Mouse (Mus musculus) retina, postnatal 1 day (tissue): ENCODE data around the gene Acap1.
"Not testable (repeated sequence)": the region's sequence is repeated elsewhere in the genome, so short reads cannot be mapped to it uniquely, and the experiment has no call there.

Source experiments
- DNase-seq: peaks from one replicate; pipeline ENCODE4 v3.0.0-alpha.2; 2012

The Acap1 gene

DNA sequence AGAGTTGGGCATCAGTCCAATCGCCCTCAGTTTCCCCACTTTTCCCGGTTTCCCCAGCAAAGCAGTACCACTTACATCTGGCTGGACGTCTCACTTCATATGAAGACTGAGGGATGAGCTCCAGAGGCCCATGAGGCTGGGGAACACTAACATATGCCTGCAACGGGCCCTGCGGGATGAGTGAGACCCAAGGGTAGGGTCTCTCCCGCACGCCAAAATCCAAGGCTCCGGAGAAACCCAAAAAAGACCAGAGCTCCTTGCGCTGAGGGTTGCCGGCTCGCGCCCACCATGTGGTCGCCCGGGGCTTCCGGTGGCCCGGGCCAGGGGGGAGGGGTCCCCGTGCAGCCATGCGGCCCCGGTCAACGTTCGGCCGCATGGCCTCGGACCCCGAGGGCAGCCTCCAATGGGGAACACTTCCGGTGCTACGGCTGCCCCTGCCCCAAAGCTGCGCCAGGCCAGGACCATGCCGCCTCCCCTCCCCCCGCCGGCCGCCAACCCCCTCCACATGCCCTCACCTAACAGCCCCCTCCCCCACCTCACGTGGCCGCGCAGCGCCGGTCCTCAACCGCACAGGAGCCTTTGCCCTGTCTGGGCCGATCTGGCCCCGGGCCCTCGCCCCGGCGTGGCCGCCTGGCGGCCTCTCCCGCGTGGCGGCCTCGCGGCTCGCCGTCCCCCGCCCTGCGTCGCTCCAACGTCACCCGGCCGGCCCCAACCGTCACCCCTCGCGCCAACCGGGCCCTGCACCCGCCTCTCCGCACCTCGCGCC is 25.1 kb upstream of the Acap1 start:
- peak; percentile 8 for DNase-seq

DNA sequence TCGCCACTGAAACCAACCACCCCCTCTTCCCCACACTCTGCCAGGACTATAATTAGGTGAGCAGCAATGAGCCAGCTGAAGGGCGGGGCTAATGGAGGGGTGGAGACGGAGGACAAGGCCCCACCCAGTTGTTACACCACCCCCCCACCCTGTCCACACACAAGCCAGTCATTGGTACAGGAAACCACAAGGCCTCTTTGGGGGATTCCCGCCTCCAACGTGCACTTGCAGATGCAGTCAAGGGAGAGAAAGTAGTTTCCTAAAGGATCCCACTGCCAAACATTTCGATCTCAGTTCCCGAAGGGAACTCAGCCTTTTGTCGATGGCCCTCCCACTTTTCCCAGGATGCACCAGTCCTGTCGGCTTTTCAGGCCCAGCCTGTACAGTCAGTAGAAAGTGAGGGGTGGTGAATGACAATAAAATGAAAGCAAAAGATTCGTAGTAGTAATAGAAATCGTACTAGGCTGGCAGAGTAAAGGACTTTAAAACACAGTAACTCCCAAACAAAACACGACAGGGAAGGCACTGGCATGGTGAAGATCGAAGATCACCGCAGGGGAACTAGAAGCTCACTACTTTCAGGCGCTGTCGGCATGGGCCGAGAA is 24.4 kb upstream of the Acap1 start:
- DNase-seq: peak; percentile 85

DNA sequence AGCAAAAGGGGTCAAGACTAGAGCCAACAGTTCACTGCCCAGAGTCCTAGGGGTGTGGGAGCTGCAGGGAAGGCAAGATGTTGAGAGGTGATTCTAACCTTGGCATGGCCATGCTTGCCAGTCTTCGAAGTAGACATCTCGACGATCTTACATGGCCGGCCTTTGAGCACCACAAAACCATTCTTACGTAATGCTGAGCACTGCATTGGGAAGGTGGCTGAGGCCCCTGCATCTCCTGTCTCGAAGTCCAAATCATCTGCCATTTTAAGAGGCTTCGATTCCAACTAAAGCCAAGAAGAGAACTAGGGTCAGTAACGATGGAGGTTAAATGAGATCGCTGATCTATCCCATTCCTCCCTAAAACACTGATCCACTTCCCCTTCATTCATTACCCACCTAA is 23.7 kb upstream of the Acap1 start:
- no peak for DNase-seq

DNA sequence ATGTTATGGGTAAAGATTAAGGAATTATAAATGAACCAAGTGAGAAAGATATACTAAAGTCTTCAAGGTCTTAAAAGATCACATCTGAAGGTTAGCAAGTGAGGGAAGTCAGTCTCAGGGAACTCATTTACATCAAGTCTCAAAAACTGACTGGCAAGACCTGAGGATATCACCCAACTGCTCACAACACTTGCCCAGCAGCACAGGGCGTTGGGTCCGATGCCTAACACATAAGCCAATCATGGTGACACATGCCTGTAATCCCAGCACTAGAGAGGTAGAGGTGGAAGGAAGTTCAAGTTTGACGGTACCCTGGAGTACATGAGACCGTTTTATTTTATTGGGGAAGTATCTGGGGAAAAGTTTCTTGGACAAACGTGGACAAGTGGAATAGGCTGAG is 22.8 kb upstream of the Acap1 start:
- no peak for DNase-seq

DNA sequence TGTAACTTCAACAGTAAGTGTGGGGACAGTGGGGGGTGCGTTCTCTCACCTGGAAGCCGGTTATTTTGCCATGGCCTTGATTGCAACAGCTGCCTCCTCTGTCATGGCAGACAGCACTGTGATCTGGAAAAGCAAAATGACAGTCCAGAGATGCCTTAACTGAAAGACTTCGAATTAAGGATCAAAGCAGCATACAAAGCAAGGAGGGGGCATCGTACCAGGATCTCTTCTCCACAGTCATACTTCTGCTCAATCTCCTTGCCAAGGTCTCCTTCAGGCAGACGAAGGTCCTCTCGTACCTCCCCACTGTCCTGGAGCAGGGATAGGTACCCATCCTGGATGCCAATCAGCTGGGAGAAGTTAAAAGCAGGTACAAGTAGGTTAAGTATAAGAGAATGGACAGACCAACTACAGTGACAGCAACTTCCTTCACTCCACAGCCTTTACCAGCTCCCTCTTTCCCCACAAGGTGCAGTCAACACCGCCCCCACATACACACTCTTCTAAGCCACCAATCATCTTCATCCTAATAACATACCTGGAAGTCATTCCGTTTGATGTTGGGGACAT is 22.1 kb upstream of the Acap1 start:
- no peak for DNase-seq

DNA sequence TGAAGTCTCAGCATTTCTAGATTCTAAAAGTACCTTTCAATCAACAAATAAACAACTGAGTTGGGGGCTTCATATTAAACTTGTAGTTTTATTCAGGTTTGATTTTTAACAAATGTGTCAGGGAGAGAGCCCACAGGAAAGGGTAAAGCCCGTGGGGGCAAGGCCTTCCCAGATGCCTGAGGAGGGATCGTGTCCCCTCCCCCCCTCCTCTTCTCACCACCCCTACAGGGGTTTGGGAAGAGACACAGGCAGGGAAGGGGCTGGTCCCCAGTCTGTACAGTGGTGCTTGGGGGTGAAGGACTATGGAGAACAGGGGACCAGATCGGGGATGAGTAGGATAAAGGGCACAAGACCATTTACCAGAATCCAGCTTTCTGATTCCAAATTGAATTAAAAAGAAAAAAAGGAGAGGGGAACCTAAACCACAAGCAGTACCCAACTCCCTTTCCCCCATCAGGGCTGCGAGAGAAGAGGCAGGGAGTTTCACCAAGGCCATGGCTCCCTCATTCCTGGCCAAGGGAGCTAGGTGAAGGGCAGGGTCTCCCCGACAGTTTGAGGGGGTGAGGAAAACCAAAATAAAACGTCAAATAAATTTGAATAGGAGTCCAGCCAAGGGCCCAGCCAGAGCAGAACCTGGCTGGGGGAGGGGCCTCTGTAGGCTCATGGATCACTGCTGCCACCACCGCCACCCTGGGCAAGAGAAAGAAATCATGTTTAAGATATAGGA is 21.5 kb upstream of the Acap1 start:
- not testable (repeated sequence) for DNase-seq

DNA sequence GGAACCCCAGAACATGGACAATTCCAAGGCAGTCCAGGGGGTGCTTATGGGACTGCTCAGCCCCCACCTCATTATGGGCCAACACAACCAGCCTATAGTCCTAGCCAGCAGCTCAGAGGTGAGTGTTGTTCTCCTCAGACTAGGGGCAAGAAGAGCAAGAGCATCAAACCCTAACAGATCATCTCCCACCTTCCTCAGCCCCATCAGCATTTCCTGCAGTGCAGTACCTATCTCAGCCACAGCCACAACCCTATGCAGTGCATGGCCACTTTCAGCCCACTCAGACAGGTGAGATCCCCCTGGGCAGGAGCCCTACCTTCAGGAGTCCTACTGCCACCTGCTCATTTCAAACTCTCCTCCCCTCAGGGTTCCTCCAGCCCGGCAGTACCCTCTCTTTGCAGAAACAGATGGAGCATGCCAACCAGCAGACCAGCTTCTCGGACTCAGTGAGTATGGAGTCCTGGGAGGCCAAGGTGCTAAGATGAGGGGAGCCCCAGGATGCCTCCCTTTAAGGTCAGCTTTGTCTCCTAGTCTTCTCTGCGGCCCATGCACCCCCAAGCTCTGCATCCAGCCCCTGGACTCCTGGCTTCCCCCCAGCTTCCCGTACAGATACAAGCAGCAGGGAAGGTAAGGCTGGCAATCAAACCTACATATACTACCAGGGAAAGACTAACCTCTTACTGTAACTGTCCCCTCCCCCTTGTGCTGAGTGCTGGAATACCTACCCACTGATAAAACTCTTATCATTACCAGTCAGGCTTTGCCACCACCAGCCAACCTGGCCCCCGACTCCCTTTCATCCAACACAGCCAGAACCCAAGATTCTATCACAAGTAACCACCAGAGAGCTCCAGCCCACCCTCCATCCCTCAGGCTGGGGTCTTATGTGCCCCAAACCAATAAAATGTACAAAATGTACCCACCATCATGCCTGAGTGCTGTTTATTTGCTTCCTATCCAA is 20.6 kb upstream of the Acap1 start:
- DNase-seq: no peak

DNA sequence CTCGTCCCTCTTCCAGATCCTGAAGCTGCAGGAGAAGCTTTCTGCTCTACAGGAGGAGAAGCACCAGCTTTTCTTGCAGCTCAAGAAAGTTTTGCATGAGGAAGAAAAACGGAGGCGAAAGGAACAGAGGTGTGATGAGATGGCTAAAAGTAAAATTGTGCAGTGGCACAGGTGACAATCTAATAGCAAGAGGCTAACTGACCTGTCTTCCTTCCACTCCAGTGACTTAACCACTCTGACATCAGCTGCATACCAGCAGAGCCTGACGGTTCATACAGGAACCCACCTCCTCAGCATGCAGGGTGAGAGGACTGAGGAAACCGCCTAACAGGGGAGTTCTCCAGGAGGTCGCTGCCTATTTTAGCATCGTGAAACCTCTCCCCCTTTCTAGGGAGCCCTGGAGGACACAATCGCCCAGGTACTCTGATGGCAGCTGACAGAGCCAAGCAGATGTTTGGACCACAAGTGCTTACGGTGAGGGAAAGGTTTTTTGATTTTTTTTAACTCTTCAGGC is 19.6 kb upstream of the Acap1 start:
- no peak for DNase-seq

DNA sequence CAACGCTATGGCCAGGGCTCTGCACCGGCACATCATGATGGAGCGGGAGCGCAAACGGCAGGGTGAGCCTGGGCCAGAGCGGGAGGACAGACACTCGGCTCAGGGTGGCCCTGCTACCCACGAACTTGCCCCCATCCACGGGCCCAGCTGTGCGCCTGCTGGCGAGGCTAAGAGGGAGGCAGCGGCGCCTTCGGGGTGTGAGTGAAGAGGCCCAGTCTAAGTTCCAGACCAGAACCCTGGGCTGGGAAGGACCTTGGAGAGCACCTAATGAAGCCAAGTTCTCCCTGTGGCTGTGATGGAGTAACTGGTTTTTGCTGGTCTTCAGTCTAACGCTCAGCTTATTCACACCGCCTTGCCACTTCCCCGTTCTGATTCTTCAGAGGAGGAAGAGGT is 19.0 kb upstream of the Acap1 start:
- no peak for DNase-seq

DNA sequence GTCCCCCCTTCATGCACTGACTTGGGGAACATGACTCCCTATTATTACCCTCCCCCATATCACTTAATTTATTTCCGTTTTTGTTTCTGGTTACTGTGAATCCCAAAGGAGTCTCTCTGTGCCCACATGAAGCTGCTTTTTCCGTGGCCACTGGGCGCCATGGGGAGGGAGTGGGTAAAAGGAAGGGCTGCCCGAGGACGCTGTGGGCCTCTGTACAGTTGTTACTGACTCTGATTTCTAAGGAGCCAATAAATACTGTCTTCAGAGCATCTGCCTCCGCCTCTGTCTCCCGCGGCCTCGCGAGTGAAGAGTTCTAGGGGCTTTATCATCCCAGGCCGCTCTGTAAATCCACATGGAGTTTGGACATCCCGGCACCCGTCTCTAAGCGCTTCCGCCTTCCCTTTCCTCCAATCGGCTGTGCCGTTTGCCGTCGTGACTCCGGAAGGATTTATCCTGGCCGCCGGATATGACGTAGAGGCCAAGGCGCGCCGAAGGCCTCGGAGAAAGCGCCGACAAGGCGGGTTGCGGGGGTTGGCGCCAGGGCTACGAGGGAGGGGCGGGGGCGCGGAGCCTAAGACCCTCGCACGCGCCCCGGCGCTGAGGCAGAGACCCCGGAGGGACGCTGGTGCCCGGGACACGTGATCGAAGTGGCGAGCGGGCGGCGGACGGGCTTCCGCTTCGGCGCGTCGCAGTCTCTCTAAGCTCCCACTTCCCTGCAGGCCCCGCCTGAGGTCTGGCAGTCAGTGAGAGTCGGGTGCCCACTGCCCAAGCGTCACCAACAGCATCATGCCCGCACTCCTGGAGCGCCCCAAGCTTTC is 18.4 kb upstream of the Acap1 start, which contains the start of gene Gps2:
Gene Gps2, plus strand, starts transcription at position 335 of the 818 bp plus-strand sequence.
- peak; percentile 98 for DNase-seq

DNA sequence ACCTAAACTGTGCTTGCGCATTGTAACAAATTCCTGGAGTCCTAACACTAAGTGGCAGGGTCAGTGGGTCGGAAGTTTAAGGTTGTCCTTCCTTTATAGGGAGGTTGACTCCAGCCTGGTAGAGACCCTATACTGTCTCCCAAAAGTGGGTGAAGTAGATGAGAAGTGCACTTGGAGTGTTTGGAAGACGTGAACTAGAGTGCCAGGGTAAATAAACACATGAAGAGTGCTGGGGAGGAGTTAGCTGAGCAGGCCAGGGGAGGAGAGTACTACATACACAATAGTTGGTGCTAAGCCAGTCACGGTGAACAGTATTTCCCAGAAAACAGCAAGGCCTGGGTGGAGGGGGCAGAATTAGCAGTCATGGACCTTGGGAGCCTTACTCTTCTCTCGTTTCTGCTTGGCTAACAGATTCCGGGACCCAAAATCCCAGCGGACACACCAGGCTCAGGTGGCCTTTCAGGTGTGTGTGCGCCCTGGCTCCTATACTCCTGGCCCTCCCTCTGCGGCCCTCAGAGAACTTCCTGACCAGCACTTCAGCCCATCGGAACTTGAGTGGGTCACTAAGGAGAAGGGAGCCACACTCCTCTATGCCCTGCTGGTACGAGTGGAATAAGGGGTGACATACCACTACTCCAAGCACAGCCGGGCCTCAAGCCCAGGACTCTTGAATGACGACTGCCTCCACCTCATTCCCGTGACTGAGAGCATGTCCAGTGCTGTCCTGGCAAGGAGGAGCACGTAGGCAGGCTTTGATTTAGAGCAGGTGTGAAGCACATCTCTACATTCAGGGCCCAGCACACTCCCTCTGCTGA is 17.6 kb upstream of the Acap1 start:
- no peak for DNase-seq

DNA sequence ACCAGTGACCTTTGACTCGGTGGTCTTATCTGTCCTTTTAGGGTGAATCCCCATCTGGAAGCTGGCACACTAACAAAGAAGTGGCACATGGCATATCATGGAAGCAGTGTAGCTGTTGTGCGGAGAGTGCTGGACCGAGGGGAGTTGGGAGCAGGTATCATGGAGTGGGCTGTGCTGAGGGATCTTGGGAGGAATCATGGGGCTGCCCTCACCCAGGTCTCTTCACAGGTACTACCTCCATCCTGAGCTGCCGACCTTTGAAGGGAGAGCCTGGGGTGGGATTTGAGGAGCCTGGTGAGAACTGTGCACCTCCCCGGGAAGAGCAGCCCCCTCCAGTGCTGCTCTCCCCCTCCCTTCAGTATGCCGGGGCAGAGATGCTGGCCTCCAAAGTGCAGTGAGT is 16.4 kb upstream of the Acap1 start:
- DNase-seq: no peak

DNA sequence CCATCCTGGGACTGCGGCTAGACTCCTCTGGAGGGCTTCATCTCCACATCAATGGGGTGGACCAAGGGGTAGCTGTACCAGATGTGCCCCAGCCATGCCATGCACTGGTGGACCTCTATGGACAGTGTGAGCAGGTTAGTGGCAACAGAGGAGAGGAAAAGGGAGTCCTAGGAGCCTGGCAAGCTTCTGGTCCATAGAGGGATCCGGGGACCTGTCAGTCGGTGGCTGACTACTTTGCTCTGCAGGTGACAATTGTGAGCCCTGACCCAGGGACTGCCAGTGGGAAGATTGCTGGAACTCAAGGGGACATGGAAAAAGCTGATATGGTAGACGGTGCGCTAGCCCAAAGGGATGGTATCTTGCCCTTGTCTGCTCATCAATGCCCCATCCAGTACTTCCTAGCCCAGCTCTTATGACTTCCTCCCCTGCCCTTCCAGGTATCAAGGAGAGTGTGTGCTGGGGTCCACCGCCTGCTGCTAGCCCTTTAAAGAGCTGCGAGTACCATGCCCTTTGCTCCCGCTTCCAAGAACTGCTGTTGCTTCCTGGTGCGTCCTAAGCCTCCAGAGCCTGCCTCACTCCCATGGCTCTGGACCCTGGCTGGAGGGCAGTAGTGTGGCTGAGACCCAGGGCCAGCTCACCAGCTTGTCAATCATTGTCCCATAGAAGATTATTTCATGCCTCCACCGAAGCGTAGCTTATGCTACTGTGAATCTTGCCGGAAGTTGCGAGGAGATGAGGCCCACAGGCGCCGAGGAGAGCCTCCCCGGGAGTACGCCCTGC is 15.6 kb upstream of the Acap1 start:
- DNase-seq: no peak

DNA sequence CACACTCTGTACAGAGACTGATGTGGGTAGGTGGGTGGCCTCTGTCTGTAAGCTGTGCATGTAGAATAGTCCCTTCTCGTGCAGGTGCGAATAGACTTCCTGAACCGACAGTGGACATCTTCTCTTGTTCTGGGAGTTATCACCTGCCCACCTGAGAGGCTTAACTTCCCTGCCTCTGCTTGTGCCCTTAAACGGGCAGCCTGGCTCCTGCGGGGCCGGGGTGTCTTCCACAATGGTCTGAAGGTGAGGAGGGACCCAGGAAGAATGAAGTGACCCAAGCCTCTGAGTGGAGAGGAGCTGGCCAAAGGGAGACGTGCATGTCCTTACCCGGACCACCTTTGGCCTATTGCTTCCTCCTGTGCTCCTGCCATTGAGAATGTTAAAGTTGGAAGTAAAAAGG is 14.8 kb upstream of the Acap1 start:
- DNase-seq: no peak

DNA sequence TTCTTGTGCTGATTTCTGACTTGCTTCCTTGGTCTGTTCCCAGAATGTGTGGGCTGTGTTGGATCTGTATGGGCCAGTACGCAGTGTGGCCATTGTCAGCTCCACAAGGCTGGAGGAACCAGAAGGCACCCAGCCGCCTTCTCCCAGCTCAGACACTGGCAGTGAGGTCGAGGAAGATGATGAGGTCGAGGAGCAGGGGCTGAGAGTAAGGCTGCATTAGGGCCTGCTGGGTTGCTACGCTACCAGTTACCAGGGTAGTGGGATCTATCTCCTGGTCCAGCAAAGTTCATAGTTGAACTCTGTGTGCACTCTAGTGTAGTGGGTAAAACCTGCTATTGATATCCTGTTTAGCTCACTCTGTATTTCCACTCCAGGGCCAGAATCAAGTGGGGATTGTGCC is 13.8 kb upstream of the Acap1 start:
- DNase-seq: no peak

DNA sequence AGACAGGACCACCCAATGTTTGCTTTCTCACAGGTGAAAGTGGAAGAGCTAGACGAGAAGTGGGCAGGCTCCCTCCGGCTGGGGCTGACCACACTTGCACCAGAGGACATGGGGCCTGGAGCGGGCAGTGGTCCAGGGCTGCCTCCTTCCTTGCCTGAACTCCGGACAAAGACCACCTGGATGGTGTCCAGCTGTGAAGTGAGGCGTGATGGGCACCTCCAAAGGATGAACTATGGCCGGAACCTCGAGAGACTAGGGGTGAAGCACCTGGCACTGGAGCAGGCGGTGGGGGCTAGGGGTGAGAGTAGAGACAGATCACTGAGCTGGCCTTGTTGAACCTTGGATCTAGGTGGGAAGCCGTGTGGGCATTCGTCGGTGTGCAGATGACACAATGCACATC is 13.3 kb upstream of the Acap1 start:
- DNase-seq: no peak

DNA sequence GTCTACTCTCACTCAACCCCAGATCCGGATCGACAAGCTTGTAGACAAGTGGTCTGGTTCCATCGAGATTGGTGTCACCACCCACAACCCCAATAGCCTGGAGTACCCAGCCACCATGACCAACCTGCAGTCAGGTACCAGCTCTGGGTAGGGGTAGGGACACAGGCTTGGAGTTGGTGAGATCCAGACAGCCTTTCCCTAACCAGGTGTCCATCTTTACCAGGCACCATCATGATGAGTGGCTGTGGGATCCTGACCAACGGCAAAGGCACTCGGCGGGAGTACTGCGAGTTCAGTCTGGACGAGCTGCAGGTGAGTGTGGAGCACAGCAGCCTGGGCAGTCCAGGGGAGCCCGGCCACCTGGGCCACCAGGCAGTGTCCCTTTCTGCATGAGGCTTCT is 9.0 kb upstream of the Acap1 start:
- no peak for DNase-seq

DNA sequence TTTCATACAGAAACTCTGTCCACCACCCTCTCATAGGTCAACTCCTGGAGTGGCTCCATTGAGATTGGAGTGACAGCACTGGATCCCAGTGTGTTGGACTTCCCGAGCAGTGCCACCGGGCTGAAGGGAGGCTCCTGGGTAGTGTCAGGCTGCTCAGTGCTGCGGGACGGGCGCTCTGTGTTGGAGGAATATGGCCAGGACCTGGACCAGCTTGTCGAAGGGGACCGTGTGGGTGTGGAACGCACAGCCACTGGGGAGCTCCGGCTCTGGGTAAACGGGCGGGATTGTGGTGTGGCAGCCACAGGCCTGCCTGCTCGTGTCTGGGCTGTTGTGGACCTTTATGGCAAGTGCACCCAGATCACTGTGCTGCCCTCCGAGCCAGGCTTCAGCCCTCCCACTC is 7.6 kb upstream of the Acap1 start:
- DNase-seq: no peak

DNA sequence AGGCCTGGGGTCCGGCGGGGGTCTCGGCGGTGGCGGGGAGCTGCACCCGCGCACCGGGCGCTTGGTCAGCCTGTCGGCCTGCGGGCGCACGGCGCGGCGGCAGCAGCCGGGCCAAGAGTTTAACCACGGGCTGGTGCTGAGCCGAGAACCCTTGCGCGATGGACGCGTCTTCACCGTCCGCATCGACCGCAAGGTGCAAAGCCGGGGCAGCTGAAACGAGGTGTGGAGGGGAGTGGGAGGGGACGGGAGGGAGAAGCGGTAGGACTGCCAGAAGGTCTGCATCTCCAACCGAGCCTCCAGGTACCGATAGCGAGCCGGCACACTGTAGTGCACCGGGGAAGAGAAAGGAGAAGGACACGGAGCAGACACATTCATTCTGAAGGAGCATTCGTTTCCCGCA is 6.7 kb upstream of the Acap1 start:
- no peak for DNase-seq

DNA sequence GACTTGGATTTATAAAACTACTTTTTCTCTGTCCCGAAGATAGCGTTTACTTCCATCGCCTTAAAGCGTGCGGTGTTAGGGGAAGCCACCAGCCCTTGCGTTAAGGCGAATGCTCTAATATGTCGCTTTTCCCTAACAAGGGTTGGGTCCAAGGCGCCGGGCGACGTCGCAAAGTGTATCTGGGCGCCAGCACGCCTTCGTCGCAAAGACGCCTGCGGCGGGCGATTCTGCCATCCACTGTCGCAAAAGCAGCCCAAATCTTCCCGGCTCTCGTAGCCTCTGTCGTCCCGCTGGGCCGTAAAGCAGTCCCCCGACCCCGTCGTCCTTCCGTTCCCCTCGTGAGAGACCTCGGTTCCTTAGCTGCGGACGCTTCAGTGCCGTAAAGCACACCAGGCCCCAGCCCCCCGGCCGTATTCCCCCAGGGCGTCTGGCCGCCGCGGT is 6.1 kb upstream of the Acap1 start:
- DNase-seq: peak; percentile 99
